Mouse (Mus musculus) heart, adult 2 months (tissue): ENCODE measurements at regions not wholly inside any gene's neighbourhood (a gene's known extent, or its start where the extent isn't known, plus 50 kb on each side); places are given as distances from the start of the nearest gene placed in this dataset.

ENCODE experiments used
- CTCF ChIP-seq: fragments of 200-600 bp; IDR thresholded peaks from 2 replicates; pipeline ENCODE4 v1.8.1; 2022; ENCODE audit warnings: antibody characterized with exemption, mild to moderate bottlenecking, moderate library complexity
- EP300 ChIP-seq: fragments of 200-500 bp; IDR thresholded peaks from 2 replicates; pipeline ENCODE4 v1.6.1; 2011; ENCODE audit warnings: low read depth, low read length, control low read depth; ENCODE audit not compliant: insufficient read depth
- POLR2A ChIP-seq: fragments of 200-500 bp; IDR thresholded peaks from 2 replicates; pipeline ENCODE4 v1.6.1; 2011; ENCODE audit warnings: mild to moderate bottlenecking, low read depth, low read length, control low read depth; ENCODE audit not compliant: insufficient read depth

- TF ChIP-seq CTCF: no peak
- no peak for TF ChIP-seq POLR2A
- no peak for TF ChIP-seq EP300
Measured at GRCm38 (mm10) chr7:72501431-72501830, 195.0 kb upstream of the Mctp2 start.
